ENCODE assay signal across 16 mouse cellular contexts in the genomic region with DNA sequence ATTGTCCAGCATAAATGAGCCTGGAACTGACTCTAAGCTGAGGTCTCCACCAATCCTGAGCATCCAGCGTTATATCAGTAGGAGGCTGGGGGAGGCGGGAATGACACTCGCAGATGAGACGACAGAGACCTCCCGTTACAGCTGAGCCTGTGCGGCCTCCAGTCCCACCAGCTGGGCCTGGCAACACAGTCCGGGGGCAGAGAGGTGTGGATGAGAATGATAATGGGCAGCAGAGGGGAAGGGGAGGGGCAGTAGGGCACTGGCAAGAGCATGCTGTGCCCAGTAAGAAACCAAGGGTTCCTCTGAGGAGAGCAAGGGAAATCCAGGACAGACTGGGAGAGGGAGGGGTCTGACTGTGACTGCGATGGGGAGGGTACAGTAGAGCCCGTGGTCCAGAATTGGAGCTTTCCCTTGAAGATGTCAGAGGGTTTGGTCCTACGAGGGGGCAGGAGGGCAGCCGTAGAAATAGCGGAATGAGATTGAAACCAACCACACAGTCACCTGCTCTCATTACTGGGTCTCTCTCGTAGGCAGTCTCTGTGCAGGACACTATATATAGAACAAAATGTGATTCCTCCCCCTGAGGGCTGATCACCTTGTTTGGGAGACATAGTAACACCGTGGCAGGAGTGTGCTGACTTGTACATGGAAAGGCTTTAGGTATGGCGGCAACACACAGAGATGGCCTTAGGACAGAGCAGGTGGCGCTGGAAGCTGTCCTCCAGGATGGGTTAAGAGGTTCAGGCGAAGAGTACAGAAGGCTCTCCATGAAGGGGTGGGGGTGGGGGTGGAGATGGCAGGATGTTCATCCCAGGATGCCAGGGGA. TPM values are rescaled to one million over a fixed set of nuclear protein-coding genes. Genes with fewer than 3 reads are reported as not detected.
DNase-seq lines count a peak whose midpoint lies in the region; ATAC-seq and TF ChIP-seq lines count a peak whose summit lies in the region.
"Had no signal": no experiment of that assay in that cellular context is flagged by ENCODE, and none has a peak within 500 bp of the region (broad histone marks: within the 10 kb centered on the region; RNA-seq: fewer than 3 reads in every experiment).

No protein-coding gene starts in this region.

- intact Hi-C loops in heart, postnatal 10 days (cut with DNase I), result no loop called here

- H3K4me2 ChIP-seq in heart, embryonic 11.5 days, result peak overlapping the region; percentile 0; the same call in 1 of the 2 replicates
- H3K4me2 ChIP-seq in hindbrain, postnatal 0 days (ENCODE audit: low read depth, low read length), result 0 out of 2 replicates have a peak overlapping the region, but pooled peaks have one; percentile 7
- H3K4me2 ChIP-seq: heart, embryonic 15.5 days; liver, embryonic 11.5 days had no signal

- H3K4me1 ChIP-seq in heart, embryonic 11.5 days (ENCODE audit: control insufficient read depth, insufficient read depth, low read length), result peaks cover 20% of the 10 kb centered on the region
- peaks cover 7% of the 10 kb centered on the region; the same call in 1 of the 2 replicates for H3K4me1 ChIP-seq in hindbrain, postnatal 0 days (ENCODE audit: insufficient read depth, low read length)

- no peak for ATAC-seq in heart, embryonic 11.5 days (replicated peaks; ENCODE audit: insufficient number of reproducible peaks, low FRiP score, low TSS enrichment)
- peak; percentile 58 for ATAC-seq in hindbrain, postnatal 0 days
- ATAC-seq in megakaryocyte-erythroid progenitor cell, adult 5-6 weeks (replicated peaks; ENCODE audit: low FRiP score, low TSS enrichment, poor library complexity, severe bottlenecking), result no peak
- ATAC-seq: intestine, postnatal 0 days; Patski had no signal

- no peak overlapping the region for H3K27ac ChIP-seq in heart, embryonic 11.5 days (ENCODE audit: low read depth, low read length)
- H3K27ac ChIP-seq in hindbrain, postnatal 0 days, result no peak overlapping the region
- H3K27ac ChIP-seq: heart, embryonic 15.5 days had no signal

- H3K4me3 ChIP-seq in heart, embryonic 11.5 days (ENCODE audit: low read depth, low read length), result no peak overlapping the region
- no peak overlapping the region for H3K4me3 ChIP-seq in hindbrain, postnatal 0 days (ENCODE audit: low read length)
- H3K4me3 ChIP-seq: heart, embryonic 15.5 days had no signal

- H3K36me3 ChIP-seq in heart, embryonic 11.5 days (ENCODE audit: control insufficient read depth, insufficient read depth, low read length), result no peaks in the 10 kb centered on the region
- H3K36me3 ChIP-seq in hindbrain, postnatal 0 days (ENCODE audit: insufficient read depth, low read length), result no peaks in the 10 kb centered on the region
- H3K36me3 ChIP-seq: heart, embryonic 15.5 days had no signal

- no peak for DNase-seq in heart, postnatal 10 days
- peak; percentile 90 for DNase-seq in brain, adult 2 months (ENCODE audit: low read depth, low spot score)
- peak; percentile 75 to 81 for DNase-seq in cerebellum, postnatal 10 days
- DNase-seq in hindbrain, postnatal 0 days (ENCODE audit: low spot score), result peak; percentile 57
- DNase-seq in lung, postnatal 36 days, result no peak
- DNase-seq in spleen, postnatal 4 days (ENCODE audit: low spot score in 2 of 2), result no peak
- DNase-seq: adrenal gland, adult 8-10 months; lung, postnatal 4 days; right cerebral cortex, adult 18-20 months had no signal

- H3K27me3 ChIP-seq in heart, embryonic 11.5 days (ENCODE audit: control insufficient read depth, insufficient read depth, low read length), result peaks cover 62% of the 10 kb centered on the region
- H3K27me3 ChIP-seq in hindbrain, postnatal 0 days (ENCODE audit: insufficient read depth, low read length), result no peaks in the 10 kb centered on the region; the same call in 1 of the 2 replicates
- H3K27me3 ChIP-seq: Patski had no signal

- TF ChIP-seq CTCF in hindbrain, postnatal 0 days (IDR thresholded peaks at IDR 0.05; ENCODE audit: low read depth), result no peak

- no peak overlapping the region for H3K9ac ChIP-seq in heart, embryonic 11.5 days (ENCODE audit: low read depth, low read length)
- no peak overlapping the region for H3K9ac ChIP-seq in hindbrain, postnatal 0 days (replicated peaks; ENCODE audit: low read length)
- H3K9ac ChIP-seq: heart, embryonic 15.5 days had no signal

- no peaks in the 10 kb centered on the region for H3K9me3 ChIP-seq in heart, embryonic 11.5 days (replicated peaks; ENCODE audit: control insufficient read depth, low read length)
- H3K9me3 ChIP-seq in hindbrain, postnatal 0 days (ENCODE audit: low read length), result no peaks in the 10 kb centered on the region
- H3K9me3 ChIP-seq: heart, embryonic 15.5 days had no signal

- WGBS in heart, embryonic 11.5 days (ENCODE audit: insufficient replicate concordance), result 47% methylated on average over 17 of the region's 17 CpGs
- WGBS in hindbrain, postnatal 0 days, result 37% methylated on average over 17 of the region's 17 CpGs

RNA-seq across cellular contexts. Expression of a gene that starts 1.7 kb away (rescaled TPM):
- not detected in 2 replicates for polyA plus RNA-seq in heart, embryonic 11.5 days (2014; fragmentation: Nextera tagmentation; extraction: Ambion mirVana)
- not detected for total RNA-seq in heart, postnatal 10 days (2021)
- 0.14 and 0.26 TPM in 2 replicates for total RNA-seq in hindbrain, postnatal 0 days (2014; rRNA removed)
- polyA plus RNA-seq in hindbrain, postnatal 0 days (2015; fragmentation: Nextera tagmentation; extraction: Ambion mirVana), result 0.33 and 0.50 TPM in 2 replicates
- total RNA-seq in megakaryocyte-erythroid progenitor cell, adult 5-6 weeks (2014; fragmentation: Nextera tagmentation), result not detected in 2 replicates
- total RNA-seq in megakaryocyte-erythroid progenitor cell, adult 5-6 weeks (2017), result not detected in 2 replicates
- total RNA-seq: adrenal gland, adult 8-10 months had no signal
- polyA plus RNA-seq: heart, embryonic 15.5 days; intestine, postnatal 0 days; liver, embryonic 11.5 days; Patski; stomach, embryonic 16.5 days had no signal

RNA-seq across cellular contexts. Expression of a gene that starts 8.9 kb away (rescaled TPM):
- 1.6 and 1.9 TPM in 2 replicates for polyA plus RNA-seq in heart, embryonic 11.5 days (2014; fragmentation: Nextera tagmentation; extraction: Ambion mirVana)
- under 1 TPM; 0.38 to 0.74 TPM for total RNA-seq in heart, postnatal 10 days (2021)
- 3.8 and 5.5 TPM in 2 replicates for total RNA-seq in hindbrain, postnatal 0 days (2014; rRNA removed)
- 1.1 TPM in 2 replicates for polyA plus RNA-seq in hindbrain, postnatal 0 days (2015; fragmentation: Nextera tagmentation; extraction: Ambion mirVana)
- total RNA-seq in megakaryocyte-erythroid progenitor cell, adult 5-6 weeks (2014; fragmentation: Nextera tagmentation), result not detected in 2 replicates
- total RNA-seq in megakaryocyte-erythroid progenitor cell, adult 5-6 weeks (2017), result not detected in 2 replicates
- polyA plus RNA-seq: intestine, postnatal 0 days; stomach, embryonic 16.5 days had no signal

RNA-seq across cellular contexts. Expression of a gene that starts 20.6 kb away (rescaled TPM):
- polyA plus RNA-seq in heart, embryonic 11.5 days (2014; fragmentation: Nextera tagmentation; extraction: Ambion mirVana), result not detected in 2 replicates
- total RNA-seq in heart, postnatal 10 days (2021), result not detected
- total RNA-seq in hindbrain, postnatal 0 days (2014; rRNA removed), result not detected in 2 replicates
- 0.10 TPM in 1 of 2 replicates, not detected in the other for polyA plus RNA-seq in hindbrain, postnatal 0 days (2015; fragmentation: Nextera tagmentation; extraction: Ambion mirVana)
- not detected in 2 replicates for total RNA-seq in megakaryocyte-erythroid progenitor cell, adult 5-6 weeks (2014; fragmentation: Nextera tagmentation)
- not detected in 2 replicates for total RNA-seq in megakaryocyte-erythroid progenitor cell, adult 5-6 weeks (2017)
- polyA plus RNA-seq: heart, embryonic 15.5 days; intestine, postnatal 0 days; liver, embryonic 11.5 days; Patski; stomach, embryonic 16.5 days had no signal

RNA-seq across cellular contexts. Expression of a gene that starts 52.0 kb away (rescaled TPM):
- polyA plus RNA-seq in heart, embryonic 11.5 days (2014; fragmentation: Nextera tagmentation; extraction: Ambion mirVana), result 91.8 and 126 TPM in 2 replicates
- total RNA-seq in heart, postnatal 10 days (2021), result 10 to 100 TPM; 28.7 to 29.6 TPM
- total RNA-seq in hindbrain, postnatal 0 days (2014; rRNA removed), result 46.4 and 49.1 TPM in 2 replicates
- polyA plus RNA-seq in hindbrain, postnatal 0 days (2015; fragmentation: Nextera tagmentation; extraction: Ambion mirVana), result 49.7 and 52.0 TPM in 2 replicates
- total RNA-seq in megakaryocyte-erythroid progenitor cell, adult 5-6 weeks (2014; fragmentation: Nextera tagmentation), result 31.1 and 62.5 TPM in 2 replicates
- 38.5 and 45.9 TPM in 2 replicates for total RNA-seq in megakaryocyte-erythroid progenitor cell, adult 5-6 weeks (2017)

Comparison
In these comparisons a context has a peak if more than half of its experiments do, and no peak if none do; other contexts are left out.
1. DNase-seq: peak in brain, adult 2 months (single experiment), cerebellum, postnatal 10 days (2 of 2) and hindbrain, postnatal 0 days (single experiment); none in heart, postnatal 10 days (0 of 2), lung, postnatal 36 days (single experiment) and spleen, postnatal 4 days (0 of 2).